Mouse (Mus musculus): ENCODE results near the gene Rnf167. TPM values are rescaled to one million over a fixed set of nuclear protein-coding genes. Genes with fewer than 3 reads are reported as not detected.

The Rnf167 gene
- total RNA-seq (2022), result 10 to 100 TPM; 87.8 to 96.5 (median 89.7) TPM

- peak; percentile 84 to 97 for DNase-seq (ENCODE audit: low spot score in 2 of 2)
These were observed at the start of gene Rnf167, which contains the start of gene Slc25a11 for GRCm38 (mm10) chr11:70646691-70647650. TSS of gene Rnf167 (plus strand) at chr11:70647235. TSS of gene Slc25a11 (minus strand) at chr11:70647479.

- no peak for DNase-seq (ENCODE audit: low spot score in 2 of 2)
These were observed 49.7 kb upstream of the Rnf167 start for GRCm38 (mm10) chr11:70597301-70597700.

GRCm38 (mm10) chr11:70598451-70598953 is 48.5 kb upstream of the Rnf167 start:
- DNase-seq (ENCODE audit: low spot score in 2 of 2), result no peak

GRCm38 (mm10) chr11:70605024-70605566 is 41.9 kb upstream of the Rnf167 start:
- DNase-seq (ENCODE audit: low spot score in 2 of 2), result peak; percentile 53 to 64

- no peak for DNase-seq (ENCODE audit: low spot score in 2 of 2)
These were observed 40.3 kb upstream of the Rnf167 start for GRCm38 (mm10) chr11:70606717-70607116.

GRCm38 (mm10) chr11:70607611-70608010 is 39.4 kb upstream of the Rnf167 start:
- no peak for DNase-seq (ENCODE audit: low spot score in 2 of 2)

- no peak for DNase-seq (ENCODE audit: low spot score in 2 of 2)
These were observed 38.5 kb upstream of the Rnf167 start for GRCm38 (mm10) chr11:70608381-70609066.

GRCm38 (mm10) chr11:70610752-70611151 is 36.3 kb upstream of the Rnf167 start:
- no peak for DNase-seq (ENCODE audit: low spot score in 2 of 2)

GRCm38 (mm10) chr11:70612505-70612904 is 34.5 kb upstream of the Rnf167 start:
- no peak for DNase-seq (ENCODE audit: low spot score in 2 of 2)

- DNase-seq (ENCODE audit: low spot score in 2 of 2), result no peak
These were observed 32.0 kb upstream of the Rnf167 start for GRCm38 (mm10) chr11:70615074-70615473.

- DNase-seq (ENCODE audit: low spot score in 2 of 2), result no peak
These were observed 31.4 kb upstream of the Rnf167 start, which contains the start of gene 4930544D05Rik for GRCm38 (mm10) chr11:70615516-70616093. TSS of gene 4930544D05Rik (plus strand) at chr11:70615848.

- DNase-seq (ENCODE audit: low spot score in 2 of 2), result no peak
These were observed 27.9 kb upstream of the Rnf167 start, which contains the start of gene Chrne for GRCm38 (mm10) chr11:70619101-70619500. TSS of gene Chrne (minus strand) at chr11:70619216.

GRCm38 (mm10) chr11:70621972-70622814 is 24.8 kb upstream of the Rnf167 start:
- no peak for DNase-seq (ENCODE audit: low spot score in 2 of 2)

- no peak for DNase-seq (ENCODE audit: low spot score in 2 of 2)
These were observed 23.8 kb upstream of the Rnf167 start for GRCm38 (mm10) chr11:70623053-70623742.

GRCm38 (mm10) chr11:70625473-70625872 is 21.6 kb upstream of the Rnf167 start:
- no peak for DNase-seq (ENCODE audit: low spot score in 2 of 2)

GRCm38 (mm10) chr11:70626877-70627276 is 20.2 kb upstream of the Rnf167 start:
- DNase-seq (ENCODE audit: low spot score in 2 of 2), result no peak

- DNase-seq (ENCODE audit: low spot score in 2 of 2), result no peak
These were observed 18.6 kb upstream of the Rnf167 start for GRCm38 (mm10) chr11:70628431-70628830.

GRCm38 (mm10) chr11:70629557-70629956 is 17.5 kb upstream of the Rnf167 start:
- no peak for DNase-seq (ENCODE audit: low spot score in 2 of 2)

- no peak for DNase-seq (ENCODE audit: low spot score in 2 of 2)
These were observed 16.9 kb upstream of the Rnf167 start for GRCm38 (mm10) chr11:70630129-70630528.

- DNase-seq (ENCODE audit: low spot score in 2 of 2), result no peak
These were observed 11.4 kb upstream of the Rnf167 start for GRCm38 (mm10) chr11:70635601-70636000.

All from left cerebral cortex, adult 8-10 months (tissue).